Mouse (Mus musculus) c-Kit-negative CD71-positive TER-119-positive erythroid progenitor cells, embryonic 14.5 days (primary cell): ENCODE measurements around the gene Gm21891.
"Not testable (repeated sequence)": the region's sequence is repeated elsewhere in the genome, so short reads cannot be mapped to it uniquely, and the experiment has no call there.

ENCODE experiments used
- DNase-seq: peaks from one replicate; pipeline ENCODE4 v3.0.0-alpha.2; 2013; ENCODE audit warnings: low read depth, low spot score

Gene Gm21891

DNA sequence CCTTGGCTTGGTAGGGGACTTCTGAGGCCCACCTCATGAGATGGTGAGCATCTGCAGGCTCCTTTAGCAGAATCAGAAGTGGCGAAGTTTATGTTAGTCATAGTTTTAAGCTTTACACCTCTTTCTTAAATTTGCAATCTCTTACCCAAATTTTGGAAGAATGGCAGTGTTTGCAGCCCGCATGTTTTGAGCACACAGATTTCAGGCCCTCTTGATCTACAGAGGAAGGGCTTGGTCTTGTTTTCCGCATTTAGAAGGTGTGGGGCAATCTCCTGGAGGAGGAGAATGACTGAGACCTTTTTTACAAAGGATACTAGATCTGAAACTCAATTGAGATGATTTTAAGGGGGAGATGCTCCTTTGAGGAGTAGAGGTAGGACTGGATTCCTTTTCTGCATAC lies at the start of gene Gm21891:
Gene Gm21891 (minus strand): TSS at position 101 of the 400 bp plus-strand sequence.
- not testable (repeated sequence) for DNase-seq

- DNase-seq: not testable (repeated sequence)
Measured at GRCm38 (mm10) chrY:13161668-13162067, 28.4 kb upstream of the Gm21891 start, which contains the start of gene Gm21425. TSS of gene Gm21425 (plus strand) at chrY:13161968.
